Mouse (Mus musculus) heart, embryonic 14.5 days (tissue): ENCODE measurements at regions not wholly inside any gene's neighbourhood (a gene's known extent, or its start where the extent isn't known, plus 50 kb on each side); places are given as distances from the start of the nearest gene placed in this dataset.

Experiments used
- ATAC-seq: fragments of 200-750 bp; cut with Nextera tagmentation; 2 replicates; pipeline ENCODE4 v1.8.0; 2017; ENCODE audit warnings: low read depth, moderate TSS enrichment; ENCODE audit not compliant: insufficient number of reproducible peaks, insufficient read depth, low FRiP score
- H3K27ac ChIP-seq, 2 experiments: fragments of 200-500 bp in 1 of 2; fragments of 300-500 bp in 1 of 2; sonication (generic) in 1 of 2; replicated peaks in 1 of 2; 2 replicates each; pipeline ENCODE4 v1.5.1; 2012 to 2014; ENCODE audit warnings: low read depth in 2 of 2, low read length in 2 of 2, control low read depth in 1 of 2, mild to moderate bottlenecking in 1 of 2, mixed read lengths in 1 of 2; ENCODE audit not compliant: control insufficient read depth in 1 of 2, insufficient read depth in 1 of 2
- H3K27me3 ChIP-seq: fragments of 300-500 bp; sonication (generic); 2 replicates; pipeline ENCODE4 v1.6.1; 2014; ENCODE audit warnings: mild to moderate bottlenecking, low read length, control low read depth; ENCODE audit not compliant: control insufficient read depth, insufficient read depth
- H3K36me3 ChIP-seq: fragments of 300-500 bp; sonication (generic); 2 replicates; pipeline ENCODE4 v1.6.1; 2014; ENCODE audit warnings: mild to moderate bottlenecking, control low read depth, low read length, mixed read lengths; ENCODE audit not compliant: control insufficient read depth, insufficient read depth
- H3K4me1 ChIP-seq, 2 experiments: fragments of 200-500 bp in 1 of 2; fragments of 300-500 bp in 1 of 2; sonication (generic) in 1 of 2; 2 replicates each; pipeline ENCODE4 v1.6.1; 2012 to 2014; ENCODE audit warnings: low read length in 2 of 2, control low read depth in 1 of 2, mixed read lengths in 1 of 2; ENCODE audit not compliant: control insufficient read depth in 2 of 2, insufficient read depth in 2 of 2
- H3K4me2 ChIP-seq: fragments of 300-500 bp; sonication (generic); 2 replicates; pipeline ENCODE4 v1.6.1; 2014; ENCODE audit warnings: mild to moderate bottlenecking, low read length
- H3K4me3 ChIP-seq, 2 experiments: fragments of 200-500 bp in 1 of 2; fragments of 300-500 bp in 1 of 2; sonication (generic) in 1 of 2; 2 replicates each; pipeline ENCODE4 v1.5.1; 2012 to 2014; ENCODE audit warnings: low read length in 2 of 2, mild to moderate bottlenecking in 2 of 2, control low read depth in 1 of 2, low read depth in 1 of 2, moderate library complexity in 1 of 2; ENCODE audit not compliant: control insufficient read depth in 1 of 2, insufficient read depth in 1 of 2
- H3K9ac ChIP-seq: fragments of 300-500 bp; sonication (generic); 2 replicates; pipeline ENCODE4 v1.6.1; 2014; ENCODE audit warnings: mild to moderate bottlenecking, low read length
- H3K9me3 ChIP-seq: fragments of 300-500 bp; sonication (generic); 2 replicates; pipeline ENCODE4 v1.6.1; 2016; ENCODE audit warnings: low read length, control low read depth; ENCODE audit not compliant: control insufficient read depth
- WGBS: fragments of 180-500 bp; shearing (Covaris S2); extraction: QIAGEN DNeasy Blood & Tissue Kit; methylation state at CpG from one replicate; pipeline ENCODE4 v1.1.7; 2014; 5-methylcytosine and 5-hydroxymethylcytosine counted together

- Histone ChIP-seq H3K27me3 (no peaks in the 10 kb centered on the region), H3K27ac (no peak overlapping the region), H3K4me2 (no peak overlapping the region), H3K4me3 (no peak overlapping the region), H3K4me1 (peaks cover 2 to 3% of the 10 kb centered on the region in 2 experiments; a peak in 2 of 4 replicates), H3K36me3 (no peaks in the 10 kb centered on the region), H3K9ac (no peak overlapping the region), H3K9me3 (no peaks in the 10 kb centered on the region)
- 78% methylated on average over 1 of the region's 1 CpGs for WGBS
- no peak for ATAC-seq
Measured at GRCm38 (mm10) chr1:61524886-61525285, 113.7 kb upstream of the Pard3b start.

- no peak overlapping the region for H3K27ac ChIP-seq
- 73% methylated on average over 8 of the region's 8 CpGs for WGBS
- no peaks in the 10 kb centered on the region for H3K9me3 ChIP-seq
- H3K9ac ChIP-seq = no peak overlapping the region
- ATAC-seq = no peak
- no peaks in the 10 kb centered on the region for H3K27me3 ChIP-seq
- H3K4me1 ChIP-seq = peaks cover 2 to 10% of the 10 kb centered on the region in 2 experiments; a peak in 2 of 4 replicates
- no peak overlapping the region for H3K4me3 ChIP-seq
- no peaks in the 10 kb centered on the region for H3K36me3 ChIP-seq
- no peak overlapping the region for H3K4me2 ChIP-seq
Measured at GRCm38 (mm10) chr1:61525881-61526280, 112.7 kb upstream of the Pard3b start.

GRCm38 (mm10) chr1:61528757-61529156 lies 109.9 kb upstream of the Pard3b start:
- H3K27ac ChIP-seq = no peak overlapping the region
- H3K4me1 ChIP-seq = peaks cover 9 to 15% of the 10 kb centered on the region in 2 experiments
- no peak overlapping the region for H3K4me3 ChIP-seq
- 88% methylated on average over 15 of the region's 15 CpGs for WGBS
- H3K9me3 ChIP-seq = no peaks in the 10 kb centered on the region
- no peak overlapping the region for H3K9ac ChIP-seq
- H3K27me3 ChIP-seq = no peaks in the 10 kb centered on the region
- no peak for ATAC-seq
- no peaks in the 10 kb centered on the region for H3K36me3 ChIP-seq
- H3K4me2 ChIP-seq = no peak overlapping the region

- no peak for ATAC-seq
- Histone ChIP-seq H3K36me3 (no peaks in the 10 kb centered on the region), H3K27ac (no peak overlapping the region), H3K4me2 (no peak overlapping the region), H3K4me1 (peaks cover 9 to 15% of the 10 kb centered on the region in 2 experiments), H3K9me3 (no peaks in the 10 kb centered on the region), H3K4me3 (no peak overlapping the region), H3K9ac (no peak overlapping the region), H3K27me3 (no peaks in the 10 kb centered on the region)
- WGBS = 9% methylated on average over 3 of the region's 3 CpGs
Measured at GRCm38 (mm10) chr1:61530166-61530565, 108.5 kb upstream of the Pard3b start.

- Histone ChIP-seq H3K4me2 (no peak overlapping the region), H3K9me3 (no peaks in the 10 kb centered on the region), H3K36me3 (no peaks in the 10 kb centered on the region), H3K4me1 (peaks cover 9 to 15% of the 10 kb centered on the region in 2 experiments), H3K27ac (no peak overlapping the region), H3K4me3 (no peak overlapping the region), H3K27me3 (no peaks in the 10 kb centered on the region), H3K9ac (no peak overlapping the region)
- ATAC-seq = no peak
- 31% methylated on average over 5 of the region's 5 CpGs for WGBS
Measured at GRCm38 (mm10) chr1:61531487-61531886, 107.1 kb upstream of the Pard3b start.

GRCm38 (mm10) chr1:61540081-61540480 lies 98.5 kb upstream of the Pard3b start:
- Histone ChIP-seq H3K27me3 (no peaks in the 10 kb centered on the region), H3K9ac (no peak overlapping the region), H3K36me3 (no peaks in the 10 kb centered on the region), H3K27ac (no peak overlapping the region), H3K9me3 (no peaks in the 10 kb centered on the region), H3K4me3 (no peak overlapping the region), H3K4me1 (peaks cover 3 to 6% of the 10 kb centered on the region in 2 experiments; a peak in 1 of 4 replicates), H3K4me2 (no peak overlapping the region)
- WGBS = 84% methylated on average over 3 of the region's 3 CpGs
- no peak for ATAC-seq

GRCm38 (mm10) chr1:61541166-61541565 lies 97.5 kb upstream of the Pard3b start:
- H3K27ac ChIP-seq = no peak overlapping the region
- no peak overlapping the region for H3K4me2 ChIP-seq
- H3K9me3 ChIP-seq = no peaks in the 10 kb centered on the region
- no peak overlapping the region for H3K9ac ChIP-seq
- 81% methylated on average over 4 of the region's 4 CpGs for WGBS
- no peak for ATAC-seq
- H3K27me3 ChIP-seq = no peaks in the 10 kb centered on the region
- H3K4me1 ChIP-seq = peaks cover 3 to 6% of the 10 kb centered on the region in 2 experiments; a peak in 1 of 4 replicates
- H3K4me3 ChIP-seq = no peak overlapping the region
- H3K36me3 ChIP-seq = no peaks in the 10 kb centered on the region
